Mouse (Mus musculus): ENCODE measurements at regions not wholly inside any gene's neighbourhood (a gene's known extent, or its start where the extent isn't known, plus 50 kb on each side); places are given as distances from the start of the nearest gene placed in this dataset.

DNA sequence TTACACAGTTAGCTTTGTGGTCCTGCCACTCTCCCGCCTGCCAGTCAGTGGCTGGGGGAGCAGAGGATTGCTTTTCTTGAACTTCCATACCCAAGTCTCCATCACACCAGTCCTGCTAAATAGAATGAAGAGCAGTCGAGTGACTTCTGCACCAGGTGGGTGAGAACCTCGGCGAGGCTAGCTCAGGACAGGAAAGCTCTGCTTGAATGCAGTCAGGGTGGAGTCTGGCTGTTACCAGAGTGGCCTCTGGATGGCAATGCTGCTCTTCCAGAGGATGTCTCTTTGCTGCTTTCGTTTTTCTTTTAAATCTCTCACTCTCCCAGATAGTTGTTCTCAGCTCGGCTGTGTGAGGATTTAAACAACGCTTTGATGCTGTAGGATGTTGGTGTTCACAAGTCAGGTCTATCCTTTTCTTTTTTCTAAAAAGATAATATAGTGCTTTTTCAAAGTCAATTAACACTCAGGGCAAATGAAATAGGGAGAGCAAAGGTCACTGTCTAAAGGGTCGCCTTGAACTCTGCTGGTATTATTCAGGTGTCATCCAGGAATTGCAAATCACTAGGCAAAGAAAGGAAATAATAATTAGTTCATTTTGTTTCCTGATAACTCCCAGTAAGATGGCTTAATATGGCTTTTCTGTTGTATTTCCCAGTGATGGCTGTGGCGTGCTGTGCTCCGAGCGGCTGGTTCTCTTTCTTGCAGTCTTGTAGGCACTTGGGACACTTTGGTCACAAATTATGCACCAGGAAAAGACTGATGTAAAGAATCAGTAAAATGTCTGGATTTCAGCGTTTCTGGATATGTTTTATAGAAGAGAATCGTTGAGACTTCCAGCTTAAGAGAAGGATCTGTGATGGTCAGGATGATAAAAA lies 368.8 kb downstream of the D3Ertd751e start:
- peak; percentile 28 for DNase-seq (ENCODE audit: extremely low spot score, low read depth, low spot score)

DNA sequence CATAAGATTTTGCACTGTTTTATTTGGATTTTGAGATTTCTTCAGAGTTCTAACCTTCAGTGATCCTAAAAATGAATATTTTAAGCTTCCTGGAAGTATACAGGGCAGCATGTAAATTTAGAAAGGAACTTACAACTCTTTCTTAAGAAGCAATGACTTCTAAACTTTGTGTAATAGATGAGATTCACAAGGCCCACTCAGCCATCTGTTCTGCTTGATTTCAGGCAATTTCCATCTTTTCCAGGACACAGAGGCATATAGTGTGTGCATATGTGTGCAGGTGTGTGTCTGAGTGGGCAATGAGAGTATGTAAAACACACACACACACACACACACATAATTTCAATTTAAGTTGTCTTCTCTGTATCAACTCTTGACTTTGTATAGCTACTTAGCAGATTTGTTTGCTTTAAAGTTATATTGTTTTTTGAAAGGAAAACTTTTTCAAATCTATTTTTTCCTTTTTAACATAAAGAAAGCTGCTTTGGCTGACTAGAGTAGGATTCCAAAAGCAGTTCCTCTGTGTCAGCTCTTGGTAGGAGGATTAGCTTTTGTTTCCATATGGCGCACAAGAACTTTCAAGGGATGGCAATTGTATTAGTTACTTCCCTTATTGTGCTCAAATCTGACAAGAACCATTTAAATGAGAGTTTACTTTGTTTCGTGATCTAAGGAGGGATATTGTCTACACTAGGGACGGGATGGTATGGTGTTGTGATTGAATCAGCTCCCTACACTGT lies 387.6 kb downstream of the D3Ertd751e start:
- no peak for DNase-seq (ENCODE audit: extremely low spot score, low read depth, low spot score)

DNA sequence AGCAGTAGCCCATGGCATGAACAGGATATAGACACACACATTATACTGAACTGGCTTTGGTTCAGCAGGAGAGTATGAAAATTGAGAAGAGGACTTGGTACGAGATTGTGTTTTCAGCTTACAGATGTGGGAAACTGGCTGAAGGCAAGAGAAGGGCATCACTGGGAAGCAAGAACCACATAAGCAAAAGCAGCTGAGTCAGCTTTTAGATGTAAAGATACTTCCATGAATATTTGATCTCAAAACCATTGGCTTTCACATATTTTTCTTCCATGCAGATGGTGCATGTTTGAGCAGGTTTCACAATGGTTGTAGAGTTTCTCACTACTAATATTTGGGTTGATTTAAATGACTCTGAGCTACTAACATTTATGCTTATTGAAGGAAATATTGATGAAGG lies 389.9 kb downstream of the D3Ertd751e start:
- DNase-seq (ENCODE audit: extremely low spot score, low read depth, low spot score), result no peak

DNA sequence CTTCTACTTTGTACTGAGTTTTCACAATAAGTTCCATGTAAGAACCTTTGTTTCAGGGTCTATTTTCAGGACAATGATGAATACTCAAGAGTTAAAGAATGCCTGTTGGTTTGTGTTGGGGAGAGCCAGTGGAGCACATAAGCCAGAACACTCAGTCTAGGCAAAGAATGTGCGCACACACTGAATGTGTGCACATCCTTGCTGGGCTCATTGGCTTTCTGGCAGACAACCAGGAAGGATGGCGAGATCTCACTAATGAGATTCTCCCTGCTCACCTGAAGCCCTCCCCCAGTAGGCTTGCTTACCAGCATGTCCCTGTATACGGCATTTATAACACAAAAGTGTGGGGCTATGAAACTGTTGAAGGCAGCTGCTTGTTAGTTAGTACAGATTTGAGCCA lies 411.0 kb downstream of the D3Ertd751e start:
- no peak for DNase-seq (ENCODE audit: extremely low spot score, low read depth, low spot score)

DNA sequence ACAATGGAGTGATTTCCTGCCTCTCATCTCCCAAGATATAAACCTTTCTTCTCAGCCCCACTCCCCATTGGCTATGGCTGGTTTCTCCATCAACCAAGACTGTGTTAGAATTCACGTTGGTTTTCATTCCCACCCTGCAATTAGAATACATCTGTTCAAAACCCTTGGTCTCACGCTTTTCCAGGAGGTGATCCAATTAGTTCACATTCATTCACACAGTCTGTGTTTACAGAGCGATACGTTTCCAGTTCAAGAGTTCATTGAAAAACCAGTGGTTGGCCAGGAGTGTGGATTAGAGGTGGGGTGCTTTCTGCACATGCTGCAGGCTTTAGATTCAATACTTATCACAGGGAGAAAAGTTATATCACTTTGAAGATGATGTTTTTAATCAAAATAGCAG lies 412.5 kb downstream of the D3Ertd751e start:
- DNase-seq (ENCODE audit: extremely low spot score, low read depth, low spot score), result no peak

DNA sequence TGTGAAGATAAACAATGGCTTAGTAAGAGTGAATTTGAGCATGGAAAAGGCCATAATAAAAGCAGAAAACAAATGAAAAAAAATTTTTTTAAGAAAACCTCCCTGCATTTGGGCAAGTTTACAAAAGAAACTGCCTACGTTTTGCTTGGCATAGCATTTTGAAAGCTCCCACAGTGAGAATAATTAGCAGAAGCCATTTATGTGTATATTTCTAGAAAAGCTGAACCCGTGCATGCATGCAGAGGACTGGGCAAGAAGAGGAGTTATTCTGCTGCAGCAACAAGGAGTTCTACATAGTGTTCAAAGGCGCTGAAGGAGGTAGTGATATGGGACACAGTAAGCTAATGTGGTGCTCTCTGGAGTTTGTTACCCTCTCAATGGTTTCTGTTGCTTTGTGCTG lies 421.3 kb downstream of the D3Ertd751e start:
- DNase-seq (ENCODE audit: extremely low spot score, low read depth, low spot score), result no peak

DNA sequence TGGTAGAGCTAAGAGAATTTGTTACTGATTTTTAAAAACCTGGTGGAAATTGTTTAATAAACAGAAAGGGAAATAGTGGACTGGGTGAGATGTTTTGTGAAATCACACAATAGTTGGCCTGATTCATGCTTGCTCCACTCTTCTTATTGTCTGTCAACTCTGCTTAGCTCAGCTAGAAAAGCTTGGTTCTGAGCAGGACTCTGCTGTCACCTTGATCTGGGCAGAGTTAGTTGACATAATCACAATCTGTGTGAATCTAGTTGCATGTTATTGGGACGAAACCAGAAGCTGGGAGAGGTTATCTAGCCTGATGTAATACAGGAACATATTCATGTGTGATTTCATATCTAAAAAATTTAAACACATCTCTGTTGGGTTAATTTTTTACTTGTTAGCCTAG lies 456.8 kb downstream of the D3Ertd751e start:
- DNase-seq (ENCODE audit: extremely low spot score, low read depth, low spot score), result no peak

DNA sequence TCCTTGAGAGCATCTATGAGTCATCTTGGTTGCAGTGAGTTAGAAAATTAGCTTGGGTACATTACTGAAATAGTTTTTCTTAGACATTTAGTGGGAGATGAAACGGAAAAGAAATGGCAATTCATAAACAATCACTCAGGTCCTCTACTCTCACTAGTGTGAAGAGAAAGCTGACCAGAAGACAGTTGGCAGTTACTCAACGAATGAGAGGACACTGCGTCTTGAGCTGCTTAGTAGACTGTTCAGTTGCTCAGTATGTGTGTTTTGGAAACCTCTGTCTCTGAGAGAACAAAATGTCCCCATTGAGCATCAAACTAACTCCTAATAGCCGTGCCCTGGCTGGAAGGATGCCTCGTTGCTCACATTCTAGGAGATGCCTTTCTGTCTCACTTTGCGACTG lies 459.0 kb downstream of the D3Ertd751e start:
- DNase-seq (ENCODE audit: extremely low spot score, low read depth, low spot score), result no peak

DNA sequence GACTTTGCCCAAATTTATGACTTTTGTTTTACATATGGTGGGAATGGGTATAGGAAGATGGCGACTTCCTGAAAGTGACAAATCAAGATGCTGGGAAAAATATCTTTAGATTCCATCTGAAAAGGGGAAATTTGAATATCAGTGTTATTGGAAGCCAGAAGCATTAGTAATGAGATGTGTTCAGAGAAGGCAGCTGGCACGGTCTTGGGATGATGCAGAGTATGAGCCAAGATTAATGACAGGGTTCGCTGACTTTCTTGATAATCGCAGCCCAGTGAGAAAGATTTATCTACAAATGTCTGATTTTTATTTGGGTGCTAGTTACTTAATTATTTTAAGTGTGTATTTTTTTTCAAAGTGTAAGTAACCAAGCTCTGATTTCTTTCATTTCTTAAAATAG lies 463.2 kb downstream of the D3Ertd751e start:
- DNase-seq (ENCODE audit: extremely low spot score, low read depth, low spot score), result no peak

DNA sequence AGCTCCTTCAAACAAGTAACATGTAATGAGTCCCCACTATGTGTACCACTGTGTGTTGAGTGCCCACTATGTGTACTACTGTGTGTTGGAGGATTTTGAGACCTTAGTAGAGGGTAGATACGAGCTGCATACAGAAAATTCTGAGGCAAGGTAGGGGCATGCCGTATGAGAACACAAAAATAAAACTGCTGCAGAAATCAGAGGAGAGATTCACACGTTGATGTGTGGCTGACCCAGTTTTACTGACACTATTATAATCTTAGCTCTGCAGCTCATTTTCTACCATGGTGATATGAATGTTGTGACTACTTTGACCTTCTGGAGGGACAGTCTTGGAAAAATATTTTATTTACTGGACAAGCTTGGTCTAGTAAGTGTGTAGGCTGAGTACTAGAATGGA lies 469.0 kb downstream of the D3Ertd751e start:
- no peak for DNase-seq (ENCODE audit: extremely low spot score, low read depth, low spot score)

DNA sequence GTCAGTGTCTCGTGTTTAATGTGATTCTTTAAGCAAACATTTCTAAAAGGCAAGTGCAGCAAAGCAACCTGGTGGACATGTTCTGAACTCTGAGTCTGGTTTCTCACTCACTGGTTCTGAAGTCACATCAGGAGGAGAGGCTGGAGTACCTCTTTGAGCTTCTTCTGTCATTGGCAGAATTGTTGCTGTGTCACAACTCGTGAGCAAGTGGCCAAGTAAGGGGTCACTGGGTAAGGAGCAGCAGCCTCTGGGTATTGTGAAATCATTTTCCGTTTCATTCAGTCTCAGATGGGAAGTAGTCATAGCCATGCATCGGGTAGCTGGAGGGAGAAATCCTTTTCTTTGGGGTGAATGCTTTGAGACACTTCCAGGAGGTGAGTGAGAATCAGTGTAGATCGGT lies 470.0 kb downstream of the D3Ertd751e start:
- DNase-seq (ENCODE audit: extremely low spot score, low read depth, low spot score), result no peak

DNA sequence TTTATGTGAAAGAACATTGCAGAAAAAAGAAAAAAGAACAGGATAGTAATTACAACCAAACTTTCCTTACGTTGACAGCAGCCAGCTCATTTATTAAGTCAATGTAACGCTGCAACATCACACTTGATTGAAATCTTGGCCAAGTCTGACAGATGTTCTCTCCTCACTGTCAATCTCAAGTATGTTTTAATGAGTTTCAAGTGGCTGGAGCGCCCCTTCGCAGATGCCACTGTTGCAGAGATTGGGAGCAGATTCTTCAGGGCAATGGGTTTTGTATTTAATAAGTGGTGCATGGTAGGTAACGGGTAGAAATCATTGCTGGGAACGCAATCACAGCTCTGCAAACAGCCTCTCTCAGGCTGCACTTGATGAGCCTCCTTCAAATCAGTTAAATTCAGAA lies 470.8 kb downstream of the D3Ertd751e start:
- no peak for DNase-seq (ENCODE audit: extremely low spot score, low read depth, low spot score)

DNA sequence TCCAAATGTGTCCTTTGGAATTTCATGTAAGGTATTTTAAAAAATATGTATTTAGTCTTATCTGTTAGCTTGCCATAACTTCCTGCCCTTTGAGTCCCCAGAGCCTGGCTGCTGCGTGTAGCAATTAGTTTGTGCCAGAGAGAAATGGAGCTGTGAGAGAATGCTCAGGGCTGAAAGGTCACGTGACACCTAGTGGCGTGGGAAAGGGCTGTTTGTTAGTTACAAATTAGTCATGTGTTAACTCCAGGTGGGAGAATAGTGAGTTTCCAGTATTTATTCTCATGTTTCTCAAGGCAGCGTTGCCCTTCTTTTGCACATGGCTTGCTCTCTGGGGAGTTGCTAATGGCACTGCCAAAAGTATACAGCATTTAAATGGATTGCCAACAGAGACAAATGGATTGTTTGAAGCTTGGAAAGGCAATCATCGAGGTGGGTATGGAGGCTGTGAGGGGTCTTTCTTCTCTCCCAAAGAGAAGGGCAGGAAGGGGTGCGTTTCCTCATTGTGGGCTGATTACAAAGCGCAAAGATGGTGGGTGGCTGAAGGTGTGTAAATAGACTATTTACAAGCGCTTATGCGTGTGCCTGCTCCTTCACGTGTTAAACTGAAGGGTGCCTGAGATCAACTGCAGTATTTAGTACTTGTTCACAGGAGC lies 472.3 kb downstream of the D3Ertd751e start:
- no peak for DNase-seq (ENCODE audit: extremely low spot score, low read depth, low spot score)

DNA sequence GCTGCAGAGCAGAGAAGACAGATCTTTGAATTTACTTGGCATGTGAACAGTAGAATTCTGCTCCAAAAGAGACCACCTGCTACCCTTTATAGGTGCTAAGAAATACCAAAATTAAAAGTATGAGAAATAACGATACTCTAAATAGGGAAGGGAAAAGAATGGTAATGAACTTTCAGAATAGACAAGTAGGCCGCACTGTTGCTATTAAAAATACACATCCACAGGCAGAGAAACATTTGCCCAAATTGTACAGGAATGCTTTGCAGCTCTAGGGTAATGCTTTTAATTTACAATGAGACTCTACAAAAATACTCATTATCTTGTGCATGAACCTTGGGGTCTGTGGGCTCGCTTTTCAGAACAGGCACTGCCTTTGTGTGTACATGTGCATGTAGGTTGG lies 476.3 kb downstream of the D3Ertd751e start:
- DNase-seq (ENCODE audit: extremely low spot score, low read depth, low spot score), result no peak

DNA sequence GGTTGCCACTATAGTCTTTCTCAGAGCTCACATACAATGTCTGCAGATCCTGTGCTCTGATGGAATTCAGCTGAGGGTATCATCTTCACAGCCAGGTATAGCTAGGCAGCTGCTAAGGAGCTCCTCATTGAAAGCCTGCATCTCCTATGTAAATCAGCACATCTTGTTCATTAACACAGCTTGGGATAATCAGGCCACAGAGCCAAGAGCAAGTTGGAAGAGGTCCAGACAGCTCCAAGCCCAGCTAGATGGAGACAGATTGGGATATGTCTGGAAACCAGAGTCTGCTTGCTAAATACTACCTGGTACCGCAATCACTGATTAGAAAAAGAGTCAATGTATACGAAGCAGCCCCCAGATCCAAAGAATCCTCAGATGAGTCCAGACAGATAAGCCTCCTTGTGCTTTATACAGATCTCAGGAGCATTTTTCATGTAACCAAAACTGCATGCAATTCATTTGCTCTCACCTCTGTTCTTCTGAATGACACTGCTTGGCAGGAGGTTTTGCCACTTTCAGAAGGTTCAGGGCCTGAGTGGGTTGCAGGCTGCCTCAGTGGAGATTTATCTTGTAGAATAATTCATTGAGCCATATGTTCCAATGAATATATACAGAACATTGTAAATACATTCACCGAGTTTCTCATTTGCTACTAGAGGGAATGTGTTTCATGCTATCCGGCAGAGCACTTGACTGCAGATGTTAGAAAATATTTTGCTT lies 485.4 kb downstream of the D3Ertd751e start:
- DNase-seq (ENCODE audit: extremely low spot score, low read depth, low spot score), result no peak

DNA sequence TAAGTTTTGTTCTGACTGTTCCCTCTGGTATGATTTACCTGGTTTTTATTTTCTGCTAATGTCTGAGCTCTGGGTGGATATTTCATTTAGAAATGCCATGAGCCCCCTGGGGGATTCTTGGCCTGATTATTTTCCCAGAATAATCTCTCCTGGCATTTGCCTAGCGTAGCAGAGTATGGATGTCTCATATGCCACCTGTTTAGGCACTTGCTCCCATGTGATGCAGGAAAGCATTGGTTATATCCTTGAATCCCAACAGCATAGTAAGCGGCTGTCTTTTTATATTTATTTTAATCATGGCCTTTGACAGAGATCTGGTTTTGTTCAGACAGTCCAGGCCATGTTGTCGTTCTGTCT lies 486.0 kb downstream of the D3Ertd751e start:
- no peak for DNase-seq (ENCODE audit: extremely low spot score, low read depth, low spot score)

DNA sequence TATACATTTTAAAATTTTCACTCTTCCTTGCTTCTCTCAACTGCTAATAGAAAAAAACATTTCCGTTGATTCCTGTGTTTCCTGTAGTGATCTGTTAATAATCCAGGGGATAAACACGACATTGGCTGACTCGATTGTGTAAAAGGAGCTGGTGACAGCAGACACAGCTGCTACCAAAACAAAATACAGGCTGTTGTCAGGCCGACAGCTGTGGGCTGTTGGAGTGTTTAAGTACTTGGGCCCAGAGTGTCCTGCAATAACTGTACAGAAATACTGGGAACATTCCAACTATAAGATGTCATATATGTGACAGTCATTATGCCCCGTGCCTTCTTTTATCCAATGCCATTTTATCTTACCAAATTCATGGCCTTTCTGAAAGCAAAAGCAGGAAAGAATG lies 489.9 kb downstream of the D3Ertd751e start:
- no peak for DNase-seq (ENCODE audit: extremely low spot score, low read depth, low spot score)

DNA sequence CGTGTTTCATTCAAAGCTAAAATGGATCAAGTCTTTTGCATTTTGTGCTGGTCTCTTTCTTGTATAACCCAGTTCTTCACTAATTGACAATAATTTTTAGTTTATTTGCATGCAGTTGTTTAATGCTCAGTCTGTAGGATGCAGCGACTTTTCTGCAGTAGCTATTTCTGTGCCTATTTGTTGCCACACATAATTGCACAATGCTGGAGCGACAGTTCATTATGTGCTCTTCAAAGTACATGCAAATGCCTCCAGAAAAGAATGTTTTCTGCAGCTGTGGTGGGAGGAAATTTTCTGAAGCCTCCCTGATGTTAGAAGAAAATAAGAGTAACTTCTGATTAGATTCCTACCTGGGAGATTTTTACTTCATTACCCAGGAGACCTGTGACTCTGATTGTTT lies 491.3 kb downstream of the D3Ertd751e start:
- DNase-seq (ENCODE audit: extremely low spot score, low read depth, low spot score), result no peak

DNA sequence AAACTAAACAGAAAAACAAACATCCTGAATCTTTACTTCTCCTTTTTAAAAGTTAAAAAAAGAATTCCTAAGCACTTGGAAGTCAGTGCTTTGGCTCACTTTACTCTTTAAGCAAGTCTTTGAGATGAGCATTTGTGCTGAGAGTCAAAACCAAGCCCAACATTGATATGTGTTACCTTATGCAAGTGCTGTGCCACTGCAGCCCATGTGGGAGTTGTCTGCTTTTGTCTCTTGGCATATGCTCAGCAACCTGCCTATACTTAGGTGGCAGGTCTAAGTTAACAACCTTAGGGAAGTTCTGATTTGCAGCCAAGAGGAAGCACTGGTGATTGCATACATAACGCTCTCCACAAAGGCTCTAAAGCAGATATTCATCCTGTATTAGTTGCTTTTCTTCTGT lies 493.1 kb downstream of the D3Ertd751e start:
- no peak for DNase-seq (ENCODE audit: extremely low spot score, low read depth, low spot score)
